Mouse (Mus musculus) adrenal gland, postnatal 14 days (tissue): ENCODE measurements around the gene Olfr1272. TPM values are rescaled to one million over a fixed set of nuclear protein-coding genes. Genes with fewer than 3 reads are reported as not detected.
"Not testable (repeated sequence)": the region's sequence is repeated elsewhere in the genome, so short reads cannot be mapped to it uniquely, and the experiment has no call there.

Experiments
- DNase-seq: peaks from one replicate; pipeline ENCODE4 v3.0.0; 2021; ENCODE audit warnings: mixed read lengths
- long read RNA-seq, 2 experiments: library from polyadenylated mRNA; stranded (forward); transcript quantifications; one replicate each; pipeline ENCODE4 v2.0.0; 2021
- total RNA-seq: library from RNA; stranded (reverse); gene quantifications from 2 replicates; pipeline ENCODE4 v1.2.3, GENCODE M21; 2021

Gene Olfr1272
- not detected in 2 replicates for total RNA-seq
- long read RNA-seq, experiment 1, result 0 reads
- long read RNA-seq, experiment 2, result 0 reads

DNA sequence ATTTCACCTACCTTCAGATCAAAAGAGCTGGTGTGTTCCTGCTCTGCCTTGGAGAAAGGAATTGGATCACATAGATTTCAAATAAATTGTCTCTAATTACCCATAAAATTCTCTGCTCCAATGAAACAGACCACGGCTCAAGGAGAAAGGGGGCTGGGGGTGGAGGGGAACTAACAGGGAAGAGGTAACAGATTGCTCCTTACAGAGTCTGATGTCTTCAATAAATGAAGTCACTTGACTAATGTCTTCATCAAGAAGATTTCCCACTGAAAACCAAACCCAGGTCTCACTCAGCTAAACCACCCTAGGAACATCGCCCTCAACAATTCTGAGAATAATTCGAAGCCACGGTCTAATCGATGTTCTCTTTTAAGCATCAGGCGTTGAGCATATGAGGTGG is at the start of gene Olfr1272:
Gene Olfr1272 (minus strand): TSS at position 101 of the 400 bp plus-strand sequence.
- DNase-seq, result no peak

DNA sequence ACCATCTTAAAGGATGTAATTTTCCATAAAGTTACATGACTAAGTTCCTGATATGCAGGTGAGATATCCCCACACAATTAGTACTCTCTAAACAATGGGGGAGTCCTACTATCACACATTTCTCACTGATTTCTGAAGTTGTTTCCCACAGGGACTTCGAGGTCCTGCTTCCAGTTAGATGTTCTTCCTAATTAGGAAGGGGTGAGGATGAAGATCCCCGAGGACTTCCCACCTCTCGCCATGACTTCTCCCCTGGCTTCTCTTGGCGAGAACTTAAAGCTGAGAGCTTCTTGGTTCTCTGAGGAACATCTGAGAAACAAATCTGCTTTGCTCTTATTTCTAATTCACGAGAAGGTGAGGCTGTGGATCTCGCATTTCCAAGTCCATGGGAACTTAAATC is 29.3 kb upstream of the Olfr1272 start, which contains the start of gene Gm13769:
Gene Gm13769 (plus strand): TSS at position 301 of the 400 bp plus-strand sequence.
- DNase-seq, result not testable (repeated sequence)

DNA sequence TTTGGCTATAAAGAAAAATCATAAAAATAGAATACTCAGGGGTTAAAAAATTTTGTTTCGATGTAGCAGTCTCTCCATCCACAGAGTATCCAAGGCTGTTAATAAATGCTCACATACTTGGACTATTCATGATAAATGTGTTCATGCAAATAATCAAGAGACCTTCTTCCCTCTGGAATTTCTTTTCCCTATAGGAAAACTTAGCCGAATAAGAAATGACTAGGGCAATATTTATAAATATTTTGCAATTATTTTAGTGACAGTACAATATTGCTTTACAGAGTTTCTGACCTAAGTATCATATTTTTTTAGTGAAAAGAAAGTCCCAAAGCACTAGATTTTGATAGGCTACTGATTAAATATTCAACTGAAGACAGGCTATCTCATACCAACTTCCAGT is 21.7 kb downstream of the Olfr1272 start, which contains the start of gene Olfr1271:
Gene Olfr1271 (minus strand): TSS at position 101 of the 400 bp plus-strand sequence.
- no peak for DNase-seq

DNA sequence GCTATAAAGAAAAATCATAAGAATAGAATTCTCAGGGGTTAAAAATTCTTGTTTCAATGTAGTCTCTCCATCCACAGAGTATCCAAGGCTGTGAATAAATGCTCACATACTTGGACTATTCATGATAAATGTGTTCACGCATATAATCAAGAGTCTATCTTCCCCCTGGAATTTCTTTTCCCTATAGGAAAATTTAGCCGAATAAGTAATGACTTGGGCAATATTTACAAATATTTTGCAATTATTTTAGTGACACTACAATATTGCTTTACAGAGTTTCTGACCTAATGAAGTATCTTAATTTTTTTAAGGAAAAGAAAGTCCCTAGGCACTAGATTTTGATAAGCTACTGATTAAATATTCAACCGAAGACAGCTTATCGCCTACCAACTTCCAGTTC is 35.1 kb downstream of the Olfr1272 start, which contains the start of gene Olfr142:
Gene Olfr142 (minus strand): TSS at position 101 of the 400 bp plus-strand sequence.
- no peak for DNase-seq

Other genes with a start within 250 kb of the Olfr1272 start
- not detected in 2 replicates for gene Olfr140, start 229.2 kb downstream of the Olfr1272 start, total RNA-seq
- gene Olfr1269, start 171.4 kb downstream of the Olfr1272 start, total RNA-seq, result not detected in 2 replicates
- gene Olfr32, start 150.5 kb downstream of the Olfr1272 start, total RNA-seq, result not detected in 2 replicates
- gene Olfr1270, start 139.8 kb downstream of the Olfr1272 start, total RNA-seq, result not detected in 2 replicates
- not detected in 2 replicates for gene Olfr1506, start 68.3 kb downstream of the Olfr1272 start, total RNA-seq
- not detected in 2 replicates for gene Olfr142, start 35.2 kb downstream of the Olfr1272 start, total RNA-seq
- gene Olfr1271, start 21.8 kb downstream of the Olfr1272 start, total RNA-seq, result not detected in 2 replicates
- gene Gm13769, start 29.4 kb upstream of the Olfr1272 start, total RNA-seq, result 0.15 and 0.19 TPM in 2 replicates
- not detected in 2 replicates for gene Olfr1274-ps, start 105.8 kb upstream of the Olfr1272 start, total RNA-seq